Mouse (Mus musculus) adrenal gland, adult 18-20 months (tissue): ENCODE measurements around the gene Minpp1. TPM values are rescaled to one million over a fixed set of nuclear protein-coding genes. Genes with fewer than 3 reads are reported as not detected.

Source experiments
- DNase-seq, 2 experiments: peaks; one replicate each; pipeline ENCODE4 v3.0.0; 2021 to 2022; ENCODE audit warnings: low spot score in 2 of 2
- total RNA-seq, 2 experiments: library from RNA; stranded (reverse); gene quantifications; 1 replicate in 1 of 2; 2 replicates in 1 of 2; pipeline ENCODE4 v1.2.3; 2021

The Minpp1 gene
- total RNA-seq, 2 experiments from 2014 or later = 27.9 to 38.8 TPM

DNA sequence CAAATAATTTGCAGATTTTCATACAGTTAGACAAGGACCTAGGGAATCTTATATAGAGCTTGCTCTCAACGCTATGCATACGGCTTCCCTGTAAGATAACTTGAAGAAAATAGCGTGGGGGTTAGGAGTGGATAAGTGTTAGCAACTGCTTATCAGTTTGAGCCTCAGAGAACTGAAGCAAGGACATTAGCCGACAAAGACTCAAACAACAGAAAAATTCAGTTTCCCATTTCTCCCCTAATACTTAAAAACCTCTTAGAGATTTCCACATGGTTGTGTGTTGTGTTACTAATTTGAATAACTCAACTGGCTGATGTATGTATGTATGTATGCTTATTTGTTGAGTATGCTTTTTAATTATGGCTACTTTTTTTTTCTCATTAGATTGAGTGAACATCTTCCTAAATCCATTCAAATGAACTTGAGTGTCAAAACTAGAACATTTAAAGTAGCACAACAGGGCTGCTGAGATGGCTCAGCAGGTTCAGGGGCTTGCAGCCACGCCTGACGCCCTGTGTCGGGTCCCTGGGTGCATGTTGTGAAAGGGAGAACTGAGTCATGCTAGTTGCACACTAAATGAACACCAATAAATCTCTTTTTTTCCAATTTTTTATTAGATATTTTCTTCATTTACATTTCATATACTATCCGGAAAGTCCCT lies 2.2 kb downstream of the Minpp1 start:
- DNase-seq = no peak

DNA sequence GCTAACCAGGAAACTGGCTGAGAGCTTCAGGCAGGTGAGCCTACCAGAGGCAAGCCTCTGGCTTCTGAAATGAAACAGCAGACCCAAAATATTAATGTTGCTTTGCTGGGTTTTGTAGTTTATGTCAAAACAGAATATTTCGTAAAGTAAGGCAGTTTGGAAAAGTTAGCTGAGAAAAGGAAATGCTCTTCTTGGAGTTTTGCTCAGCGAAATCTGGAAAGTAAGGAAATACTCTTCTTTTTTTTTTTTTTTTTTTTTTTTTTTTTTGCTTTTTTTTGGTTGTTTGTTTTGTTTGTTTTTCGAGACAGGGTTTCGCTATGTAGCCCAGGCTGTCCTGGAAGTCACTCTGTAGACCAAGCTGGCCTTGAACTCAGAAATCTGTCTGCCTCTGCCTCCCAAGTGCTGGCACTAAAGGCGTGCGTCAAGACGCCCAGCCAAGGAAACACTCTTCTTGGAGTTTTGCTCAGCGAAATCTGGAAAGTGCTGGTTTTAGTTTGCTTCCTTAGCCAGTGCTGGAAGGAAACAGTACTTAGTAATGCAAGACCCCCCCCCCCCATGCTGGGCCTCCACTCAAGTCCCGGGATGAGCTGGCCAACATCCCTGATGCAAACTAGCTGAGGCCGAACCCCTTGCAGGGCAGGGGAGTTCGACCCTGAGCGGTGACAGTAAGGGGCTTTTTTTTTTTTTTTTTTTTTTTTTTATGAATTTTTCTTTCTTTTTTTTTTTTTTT lies 3.8 kb downstream of the Minpp1 start:
- no peak for DNase-seq

DNA sequence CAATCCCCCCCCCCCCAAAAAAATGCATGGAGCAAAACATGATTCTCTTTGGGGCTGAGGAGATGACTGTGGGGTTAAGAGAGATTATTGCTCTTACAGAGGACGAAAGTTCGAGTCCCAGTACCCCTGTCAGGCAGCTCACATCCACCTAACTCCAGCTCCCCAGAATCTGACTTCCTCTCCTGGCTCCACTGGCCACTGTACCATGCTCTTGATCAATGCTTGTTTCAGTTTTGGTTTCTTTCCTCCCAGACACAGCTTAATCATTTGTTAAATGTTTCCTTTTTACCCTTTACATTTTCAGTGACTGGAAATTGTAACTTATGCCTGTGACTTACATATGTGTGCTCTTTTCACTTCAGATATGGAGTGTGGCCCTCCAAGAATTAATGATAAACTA lies 5.4 kb downstream of the Minpp1 start:
- DNase-seq = no peak

DNA sequence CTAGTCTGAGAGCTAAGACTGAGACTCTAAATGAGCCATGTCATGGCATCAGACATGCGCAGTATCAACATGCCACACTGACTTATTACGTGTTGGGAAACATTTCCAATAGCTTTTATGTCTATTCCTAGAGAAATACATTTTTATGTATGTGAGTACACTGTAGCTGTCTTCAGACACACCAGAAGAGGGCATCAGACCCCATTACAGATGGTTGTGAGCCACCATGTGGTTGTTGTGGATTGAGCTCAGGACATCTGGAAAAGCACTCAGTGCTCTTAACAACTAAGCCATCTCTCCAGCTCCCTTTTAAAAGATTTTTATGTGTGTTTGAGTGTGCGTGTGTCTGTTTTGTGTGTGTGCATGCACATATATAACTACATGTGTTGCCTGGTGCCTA lies 6.8 kb downstream of the Minpp1 start:
- no peak for DNase-seq

DNA sequence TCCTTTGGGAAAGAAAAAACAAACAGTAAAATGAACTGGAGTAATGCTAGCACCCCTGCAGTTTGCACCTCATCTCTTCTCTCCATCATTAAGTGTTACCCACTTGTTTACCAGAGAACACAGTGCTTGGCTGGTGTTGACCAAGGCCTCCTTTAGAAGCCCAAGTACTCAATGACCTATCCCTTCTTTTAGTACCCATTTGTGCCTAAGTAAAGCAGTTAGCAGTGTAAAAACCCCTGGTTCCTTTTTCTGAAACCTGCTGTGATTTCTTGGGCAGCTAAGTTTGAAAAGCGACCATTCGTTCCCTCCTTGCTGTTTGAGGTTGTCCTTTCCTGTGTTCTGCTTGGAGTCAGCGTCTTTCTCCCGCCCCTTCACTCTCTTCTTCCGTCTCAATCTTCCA lies 7.4 kb downstream of the Minpp1 start:
- DNase-seq = no peak

DNA sequence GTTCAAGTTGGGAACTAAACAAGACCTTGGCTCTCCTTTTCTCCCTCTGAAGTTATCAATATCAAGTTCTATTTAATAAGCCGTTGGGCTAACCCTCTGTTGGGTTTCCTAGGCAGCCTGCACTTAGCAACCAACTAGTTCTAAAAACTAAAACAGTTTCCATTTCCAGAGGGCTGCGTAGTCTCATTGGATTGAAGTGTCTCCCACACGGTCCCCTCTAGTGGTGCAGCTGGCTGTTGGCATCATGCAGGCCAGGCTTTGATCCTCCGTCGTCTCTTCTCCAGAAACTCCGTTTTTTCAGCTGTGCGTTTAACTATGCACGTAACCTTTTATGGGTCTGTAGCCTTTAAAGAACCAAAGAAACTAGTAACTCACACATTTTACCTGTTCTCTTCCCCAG lies 7.9 kb downstream of the Minpp1 start:
- DNase-seq = no peak

DNA sequence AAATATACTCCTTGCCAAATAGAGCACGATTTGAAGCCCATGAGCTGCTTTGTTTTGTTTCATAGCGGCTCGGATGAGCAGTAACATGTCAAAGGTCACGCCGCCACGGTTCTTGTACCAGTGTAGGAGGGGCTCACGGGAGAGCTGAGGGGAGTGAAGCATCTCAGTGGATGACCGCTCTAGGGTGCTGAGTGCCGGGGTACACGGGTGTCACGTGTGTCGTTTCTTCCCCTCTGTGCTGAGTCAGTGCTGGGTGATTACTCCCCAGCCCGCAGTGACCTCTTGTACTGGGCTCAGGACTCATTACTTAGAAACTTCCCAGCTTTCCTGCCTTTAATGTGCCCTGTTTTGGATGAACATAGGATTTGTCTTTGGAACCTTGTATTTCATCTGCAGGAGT lies 9.0 kb downstream of the Minpp1 start:
- DNase-seq = no peak

DNA sequence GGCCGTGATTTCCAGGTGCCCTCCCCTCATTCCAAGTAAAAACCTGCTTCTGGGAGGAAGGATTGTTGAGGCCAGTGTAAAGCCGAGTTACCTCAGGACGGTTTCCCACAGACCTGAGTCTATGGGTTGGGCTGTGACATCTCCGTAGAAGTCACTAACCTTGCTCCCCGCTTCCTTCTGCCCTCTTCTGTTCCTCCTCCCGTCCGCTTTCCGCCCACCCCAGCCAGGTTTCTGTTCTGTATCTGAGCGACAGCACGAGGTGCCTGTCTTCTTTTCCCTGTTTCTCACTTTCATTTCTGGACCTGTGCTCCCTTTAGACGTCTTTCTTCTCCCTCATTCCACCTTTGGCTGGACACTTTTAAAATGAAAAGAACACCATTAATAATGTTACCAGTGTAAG lies 9.5 kb downstream of the Minpp1 start:
- DNase-seq = no peak

DNA sequence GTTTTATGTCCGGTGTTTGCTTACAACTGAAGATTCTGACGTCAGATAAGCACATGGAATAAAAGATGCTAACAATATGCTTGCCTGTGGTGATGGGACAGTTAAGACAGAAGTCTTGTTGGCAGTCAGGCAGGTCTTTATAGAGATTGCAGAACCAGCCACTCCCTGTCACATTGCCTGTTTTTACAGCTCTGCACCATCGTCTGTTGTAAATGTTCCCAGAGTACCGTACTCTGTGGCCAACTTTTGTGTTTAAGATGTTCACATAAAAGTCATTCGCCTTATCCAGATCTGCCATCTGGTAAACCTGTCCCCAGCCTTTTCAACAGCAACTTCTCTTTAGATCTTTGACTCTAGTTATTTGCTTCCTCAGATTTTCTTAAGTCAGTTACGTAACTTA lies 11.8 kb downstream of the Minpp1 start:
- no peak for DNase-seq

DNA sequence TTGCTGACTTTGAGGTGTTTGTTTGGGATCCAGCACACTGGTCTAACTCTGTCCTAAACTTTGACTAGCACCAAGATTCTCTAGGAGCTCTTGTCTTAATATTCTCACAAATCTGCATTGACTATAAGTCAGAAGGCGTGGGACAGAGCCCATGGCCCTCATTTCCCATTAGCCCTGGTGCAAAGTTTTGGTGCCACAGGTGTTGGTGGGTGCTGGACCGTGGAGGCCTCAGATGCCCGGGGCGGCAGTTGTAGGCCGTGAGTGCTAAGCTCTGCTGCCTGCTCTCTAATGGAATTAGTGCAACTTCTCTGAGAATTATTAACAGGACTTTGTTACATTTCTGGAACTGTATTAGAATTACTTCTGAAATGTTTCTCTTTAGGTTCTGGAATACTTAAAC lies 12.4 kb downstream of the Minpp1 start:
- DNase-seq = no peak

DNA sequence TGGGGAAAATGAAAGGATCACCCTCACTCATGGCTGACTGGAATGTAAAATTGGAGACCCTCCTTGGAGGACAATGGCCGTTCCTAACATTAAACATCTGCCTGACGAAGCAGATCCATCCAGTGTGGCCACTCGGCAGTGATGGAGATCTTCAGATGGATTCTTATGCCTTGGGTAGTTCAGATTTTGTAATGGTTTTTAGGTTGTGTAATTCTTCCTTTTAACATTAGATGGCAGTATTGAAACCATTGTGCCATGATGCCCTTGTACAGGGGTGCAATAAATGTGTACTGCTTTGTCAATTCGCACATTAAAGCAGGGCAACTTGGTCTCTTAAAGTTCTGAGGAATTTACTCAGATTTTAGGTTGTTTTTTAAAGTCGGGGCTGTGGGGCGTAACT lies 15.8 kb downstream of the Minpp1 start:
- no peak for DNase-seq

DNA sequence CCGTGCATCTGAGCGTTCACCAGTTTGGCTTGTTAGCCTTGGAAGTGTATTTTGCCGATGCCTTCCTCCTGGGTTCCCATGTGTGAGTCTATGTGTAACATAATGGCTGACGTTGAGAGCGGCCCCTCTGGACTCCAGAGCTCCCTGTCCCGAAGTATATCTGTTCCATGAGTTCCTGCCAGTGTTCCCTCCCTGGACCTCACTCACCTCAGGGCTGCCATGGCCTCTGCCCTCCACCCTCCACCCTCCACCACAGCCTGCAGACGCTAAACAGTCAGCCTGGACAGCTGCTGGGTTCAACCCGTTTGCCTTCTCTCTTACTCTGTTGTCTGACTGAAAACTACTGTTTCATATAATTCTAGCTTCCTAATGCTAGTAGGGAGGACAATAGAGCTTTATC lies 20.5 kb downstream of the Minpp1 start:
- no peak for DNase-seq

DNA sequence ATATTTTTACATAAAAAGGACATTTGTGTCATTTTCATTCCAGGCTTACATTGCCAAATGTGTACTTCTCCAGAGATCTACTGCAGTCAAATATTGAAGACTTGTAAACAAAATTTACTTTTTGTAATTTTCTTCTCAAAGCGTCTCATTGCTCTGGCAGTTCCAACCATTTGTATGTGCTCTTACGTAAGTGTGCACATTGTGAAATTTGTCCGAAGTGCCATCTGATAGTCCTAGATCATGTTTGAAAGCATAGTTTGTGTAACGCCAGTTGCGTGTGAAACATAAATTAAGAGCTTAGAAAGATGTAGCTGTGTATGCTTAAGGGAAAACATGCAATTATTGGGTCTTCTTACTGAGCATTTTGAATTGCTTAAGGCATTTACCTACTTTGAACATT lies 20.9 kb downstream of the Minpp1 start:
- DNase-seq = no peak

DNA sequence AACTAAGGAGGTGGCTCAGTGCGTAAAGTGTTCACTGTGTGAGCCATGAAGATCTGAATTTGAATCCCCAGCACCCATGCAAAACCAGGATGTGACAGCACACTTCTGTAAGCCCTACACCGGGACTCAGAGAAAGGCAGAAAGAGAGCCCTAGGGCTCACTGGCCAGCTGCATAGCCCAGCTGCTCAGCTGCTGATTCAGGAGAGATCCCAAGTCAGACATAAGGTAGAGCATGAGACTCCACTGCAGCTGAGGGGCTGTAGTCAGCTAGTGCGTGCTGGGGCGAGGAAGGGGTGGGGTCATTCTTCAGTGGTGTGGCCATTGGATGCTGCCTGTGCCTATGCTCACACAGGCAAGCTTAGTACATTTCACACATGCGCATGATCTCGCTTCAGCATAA lies 21.5 kb downstream of the Minpp1 start:
- no peak for DNase-seq

DNA sequence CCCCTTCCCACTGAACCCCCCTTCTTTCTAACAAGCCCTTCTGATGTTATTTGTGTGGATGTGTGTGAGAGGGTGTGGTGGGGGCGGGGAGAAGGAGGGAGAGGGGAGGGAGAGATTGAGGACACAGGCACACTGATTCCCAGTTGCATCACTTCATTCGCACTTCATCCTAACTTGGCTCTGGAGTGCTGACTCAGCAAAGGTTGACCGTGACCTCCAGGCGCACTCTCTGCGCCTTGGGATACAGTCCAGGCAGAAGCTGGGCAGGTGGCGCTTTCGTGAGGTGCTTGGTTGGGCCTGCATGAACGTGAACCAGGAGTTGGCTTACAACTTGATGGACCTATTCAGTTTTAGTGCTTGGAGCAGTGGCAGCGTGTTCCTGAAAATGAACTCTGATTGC lies 22.0 kb downstream of the Minpp1 start:
- DNase-seq = no peak

DNA sequence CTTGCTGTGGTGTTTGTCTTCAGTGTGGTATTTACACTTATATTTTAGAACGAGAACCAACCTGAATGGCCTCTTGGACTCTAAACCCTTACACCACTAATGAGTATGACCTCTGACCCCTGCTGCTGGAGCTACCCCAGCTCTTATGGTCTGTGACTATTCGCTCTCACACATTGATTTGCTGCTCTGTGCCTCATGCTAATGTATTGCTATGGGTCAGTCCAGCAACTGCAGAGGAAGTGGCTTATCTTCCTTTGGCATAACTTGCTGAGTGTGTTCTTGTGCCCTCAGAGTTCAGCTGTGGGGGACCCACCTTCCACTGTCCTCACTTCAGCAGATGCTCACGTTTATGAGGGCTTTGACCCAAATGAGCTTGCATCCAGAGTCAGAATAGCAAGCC lies 24.7 kb downstream of the Minpp1 start:
- DNase-seq = no peak

DNA sequence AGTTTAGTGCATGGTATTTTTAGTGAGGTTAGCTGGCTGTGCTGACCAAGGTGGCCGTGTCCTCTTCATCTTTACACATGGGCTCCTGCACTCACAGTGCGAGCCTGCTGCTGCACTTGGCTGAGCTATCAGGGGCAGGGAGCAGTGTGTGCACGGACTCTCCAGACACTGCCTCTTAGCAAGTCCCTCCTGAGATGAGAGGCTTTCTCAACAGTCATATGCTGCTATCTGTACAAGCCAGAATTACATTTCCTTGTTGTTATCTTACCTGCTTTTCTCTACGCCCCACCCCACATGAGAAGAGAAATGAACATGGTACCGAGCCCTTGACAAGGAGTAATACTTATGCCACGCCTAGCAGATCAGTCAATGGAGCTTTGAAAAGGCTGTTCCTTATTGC lies 25.4 kb downstream of the Minpp1 start:
- DNase-seq = no peak

DNA sequence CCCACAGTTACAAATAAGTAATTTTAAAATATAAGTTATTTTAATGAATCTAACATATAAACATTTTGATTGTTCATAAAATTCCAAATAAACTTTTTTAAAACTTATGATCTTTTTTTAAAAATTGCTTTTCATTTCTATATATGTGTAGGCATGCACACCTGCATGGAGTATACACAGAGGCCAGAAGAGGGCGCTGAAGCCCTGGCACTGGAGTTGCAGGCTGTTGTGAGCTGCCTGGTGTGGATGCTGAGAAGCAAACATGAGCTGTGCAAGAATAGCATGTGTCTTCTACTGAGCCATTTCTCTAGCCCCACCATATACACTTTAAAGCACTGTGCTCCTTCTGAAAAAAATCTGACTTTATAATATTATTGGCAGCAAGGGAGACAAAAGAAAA lies 26.9 kb downstream of the Minpp1 start:
- DNase-seq = no peak

DNA sequence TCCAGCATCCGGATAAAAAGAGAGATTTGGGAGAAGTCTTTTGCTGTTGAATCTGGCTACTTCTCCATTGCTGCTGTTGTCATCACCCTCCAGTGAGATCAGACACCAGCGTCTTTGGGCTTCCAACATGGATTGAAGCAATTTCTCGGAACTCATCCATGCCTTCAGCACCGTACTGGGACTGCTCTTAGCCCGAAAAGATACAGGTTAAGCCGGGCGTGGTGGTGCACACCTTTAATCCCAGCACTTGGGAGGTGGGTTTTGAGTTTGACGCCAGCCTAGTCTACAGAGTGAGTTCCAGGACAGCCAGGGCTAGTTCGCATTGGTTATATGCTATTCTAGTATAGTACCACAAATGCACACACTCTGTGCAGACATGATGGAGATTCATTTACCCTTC lies 31.0 kb downstream of the Minpp1 start:
- DNase-seq = no peak

DNA sequence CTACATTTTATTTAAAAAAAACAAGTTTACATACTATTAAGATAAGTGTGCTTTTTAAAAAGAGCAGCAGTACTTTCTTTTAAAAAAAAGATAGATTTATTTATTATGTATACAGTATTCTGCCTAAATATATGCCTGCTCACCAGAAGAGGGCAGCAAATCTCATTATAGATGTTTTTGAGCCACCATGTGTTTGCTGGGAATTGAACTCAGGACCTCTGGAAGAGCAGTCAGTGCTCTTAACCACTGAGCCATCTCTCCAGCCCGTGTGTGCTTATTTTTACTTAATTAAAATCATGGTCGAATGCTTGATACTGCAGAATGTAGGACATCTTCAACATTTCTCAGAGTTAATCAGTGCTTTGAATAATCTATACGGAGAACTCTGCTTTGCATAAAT lies 35.9 kb downstream of the Minpp1 start:
- DNase-seq = no peak

DNA sequence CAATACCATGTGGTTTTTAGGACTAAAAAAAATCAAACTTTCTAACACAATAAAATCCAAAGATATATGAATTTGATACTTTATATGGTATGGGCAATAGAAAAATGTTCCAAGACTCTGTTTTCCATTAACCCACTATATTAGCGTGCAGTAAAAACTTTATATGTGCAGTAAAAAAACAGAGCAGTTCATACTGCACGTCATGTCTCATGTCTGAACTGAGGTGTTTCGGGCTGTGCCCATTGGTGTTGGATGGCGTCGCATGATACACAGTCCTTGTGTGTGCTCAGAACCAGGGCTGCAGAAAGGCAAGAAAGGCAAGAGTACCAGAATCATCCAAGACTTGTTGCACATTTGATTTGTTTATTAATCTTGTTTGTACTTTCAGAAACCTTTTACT lies 36.7 kb downstream of the Minpp1 start:
- DNase-seq = no peak

DNA sequence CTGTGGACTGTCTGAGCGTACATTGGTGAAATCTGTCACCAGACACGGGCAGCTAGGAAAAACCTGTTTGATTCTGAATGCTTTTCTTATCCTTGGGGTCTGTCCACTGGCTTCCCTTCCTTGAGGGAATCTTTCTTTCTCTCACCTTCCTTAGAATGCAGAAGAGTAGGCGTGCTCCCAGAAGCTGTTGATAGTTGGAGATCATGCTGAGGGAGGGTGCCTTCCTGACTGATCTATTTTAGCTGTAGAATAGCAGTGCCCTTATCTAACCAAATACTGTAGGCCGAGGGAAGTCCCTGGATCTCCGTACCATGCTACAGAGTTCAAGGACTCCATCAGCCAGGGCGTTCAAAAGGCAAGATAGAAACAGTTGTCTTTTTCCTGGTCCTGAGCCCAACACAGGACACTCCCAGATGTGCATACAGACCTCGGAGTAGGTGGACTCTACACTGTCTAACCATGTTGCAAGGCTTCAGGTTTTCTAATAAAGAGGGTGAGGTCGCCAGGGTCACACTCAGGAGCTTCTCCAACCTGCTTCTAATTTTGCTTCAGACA lies 37.3 kb downstream of the Minpp1 start:
- no peak for DNase-seq
